Mouse (Mus musculus): ENCODE data around the gene Slc17a5.

GRCm38 (mm10) chr9:78526206-78526605 is 61.6 kb downstream of the Slc17a5 start:
- TF ChIP-seq CTCF (IDR thresholded peaks at IDR 0.05; ENCODE audit: extremely low read depth, insufficient read length, insufficient replicate concordance, low read depth, low read length): no peak
- no peak for TF ChIP-seq POLR2A (IDR thresholded peaks at IDR 0.05; ENCODE audit: low read depth, low read length)

Measured in small intestine, adult 2 months (tissue).